Mouse (Mus musculus) inflammation-experienced regulatory T-cells, adult 6 months (primary cell): ENCODE measurements around the gene Pm20d2. TPM values are rescaled to one million over a fixed set of nuclear protein-coding genes. Genes with fewer than 3 reads are reported as not detected.

Experiments
- ATAC-seq: one replicate; pipeline ENCODE4 v1.8.0; 2017
- polyA plus RNA-seq, 3 experiments: library from polyadenylated mRNA; unstranded; fragments of 100-300 nt; shearing (Covaris generic); gene quantifications; one replicate each; pipeline ENCODE4 v1.2.1; 2017

Gene Pm20d2
- not detected for polyA plus RNA-seq

DNA sequence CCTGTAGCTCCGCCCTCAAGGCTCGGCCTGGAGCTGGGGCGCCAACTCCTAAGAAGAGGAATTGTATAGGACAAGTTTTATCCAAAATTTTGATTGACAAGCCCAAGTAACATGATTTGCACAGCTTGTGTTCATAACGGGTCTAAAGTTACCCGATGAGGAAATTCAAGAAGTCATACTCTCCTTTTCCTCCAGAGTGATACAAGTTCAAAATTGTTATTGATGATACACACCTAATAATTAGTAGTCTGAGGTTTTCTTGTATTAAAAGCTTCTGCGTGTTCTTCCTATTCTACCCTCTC is at the start of gene Pm20d2:
Gene Pm20d2, minus strand, starts transcription at position 3 of the 302 bp plus-strand sequence.
- no peak for ATAC-seq

DNA sequence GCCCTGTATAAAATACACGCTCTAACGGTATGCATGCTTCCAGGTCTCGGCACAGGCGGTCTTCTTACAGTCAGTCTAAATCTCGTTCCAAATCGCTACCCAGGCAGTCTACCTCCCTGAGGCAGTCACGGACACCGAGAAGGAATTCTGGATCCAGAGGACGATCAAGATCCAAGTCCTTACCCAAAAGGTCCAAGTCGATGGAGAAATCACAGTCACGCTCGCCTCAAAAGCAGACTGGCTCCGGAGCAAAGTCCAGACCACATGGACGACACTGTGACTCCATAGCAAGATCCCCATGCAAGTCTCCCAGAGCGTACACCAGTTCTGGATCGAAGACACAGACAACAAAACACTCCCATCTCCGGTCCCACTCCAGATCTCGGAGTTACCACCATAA is 41.3 kb upstream of the Pm20d2 start:
- no peak for ATAC-seq

DNA sequence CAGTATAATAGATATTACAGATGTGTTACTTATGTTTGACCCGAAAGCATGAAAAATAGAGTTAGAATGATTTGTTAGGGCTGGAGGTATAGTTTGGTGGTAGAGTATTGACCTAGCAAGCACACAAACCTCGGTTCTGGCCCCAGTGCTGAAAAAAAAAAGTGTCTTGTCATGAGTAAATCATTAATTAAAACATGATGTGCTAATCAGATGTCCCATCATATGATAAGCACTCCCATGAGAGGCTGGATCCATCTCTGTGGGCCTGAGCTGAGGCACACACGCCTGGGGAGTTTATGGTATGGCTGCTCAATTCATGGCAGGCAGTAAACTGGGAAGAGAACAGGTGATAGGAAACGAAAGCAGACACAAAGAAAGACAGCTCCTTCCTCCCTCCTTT is 40.1 kb upstream of the Pm20d2 start:
- no peak for ATAC-seq

DNA sequence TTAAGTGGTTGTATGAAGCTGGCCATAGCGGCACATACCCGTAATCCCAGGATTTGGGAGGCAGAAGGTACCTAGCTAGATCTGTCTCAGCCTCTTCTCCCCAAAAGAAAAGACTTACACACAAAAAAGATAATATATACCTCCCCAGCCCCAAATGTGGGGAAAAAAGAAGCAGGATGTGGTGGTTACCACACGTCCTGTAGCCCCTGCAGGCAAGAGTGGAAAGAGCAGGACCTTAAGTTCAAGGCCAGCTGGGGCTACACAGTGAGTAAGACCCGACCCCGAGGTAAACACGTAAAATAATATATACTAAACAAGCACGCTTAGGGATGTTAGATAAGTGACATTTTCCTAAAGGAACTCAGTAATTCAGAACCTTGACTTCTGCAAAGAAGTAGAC is 37.6 kb upstream of the Pm20d2 start:
- peak; percentile 94 for ATAC-seq

DNA sequence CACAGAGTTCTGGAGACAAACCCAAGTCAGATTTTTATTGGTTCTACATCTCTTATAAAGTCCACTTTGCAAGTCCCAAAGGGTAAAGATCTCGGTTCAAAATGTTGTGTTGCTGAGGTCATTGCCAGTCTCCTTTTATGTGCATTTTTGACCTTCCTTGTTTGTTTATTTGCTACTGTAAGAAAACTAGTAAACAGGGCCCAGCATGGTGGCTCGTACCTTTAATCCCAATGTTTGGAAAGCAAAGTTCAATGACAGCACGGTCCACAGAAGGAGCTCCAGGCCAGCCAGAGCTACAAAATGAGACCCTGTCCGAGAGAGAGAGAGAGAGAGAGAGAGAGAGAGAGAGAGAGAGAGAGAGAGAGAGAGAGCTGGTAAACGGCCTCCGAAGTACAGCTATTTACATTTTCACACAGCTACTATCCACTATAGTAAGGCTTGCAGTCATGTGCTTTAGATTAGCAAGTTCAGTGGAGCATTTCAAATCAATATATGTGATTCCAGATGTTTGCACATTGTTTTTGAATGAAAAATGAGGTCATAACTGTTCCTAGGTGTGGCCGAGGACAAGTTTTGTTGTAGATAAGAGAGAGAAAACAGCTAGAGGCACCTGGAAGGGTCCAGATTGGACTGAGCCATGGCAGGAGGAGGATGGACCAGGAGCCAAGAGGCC is 34.6 kb upstream of the Pm20d2 start:
- no peak for ATAC-seq

DNA sequence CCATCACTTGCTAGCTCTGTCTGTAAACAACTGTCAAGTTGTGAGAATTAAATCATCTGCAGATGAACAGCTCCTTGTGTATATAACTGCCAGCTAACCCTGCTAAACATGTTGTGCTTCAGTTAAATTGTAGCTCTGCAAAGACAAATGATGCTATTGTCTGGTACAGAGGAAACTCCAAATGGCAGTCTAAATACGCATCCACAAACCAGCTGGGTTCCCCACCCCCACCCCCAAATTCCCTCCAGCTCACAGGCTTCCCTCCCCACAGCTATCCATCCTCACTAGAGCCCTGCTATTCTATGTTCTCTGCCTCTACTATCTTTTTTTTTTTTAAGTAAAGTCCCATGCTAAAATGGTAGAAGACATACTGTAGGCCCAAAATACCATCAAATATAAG is 32.3 kb upstream of the Pm20d2 start:
- ATAC-seq, result no peak

DNA sequence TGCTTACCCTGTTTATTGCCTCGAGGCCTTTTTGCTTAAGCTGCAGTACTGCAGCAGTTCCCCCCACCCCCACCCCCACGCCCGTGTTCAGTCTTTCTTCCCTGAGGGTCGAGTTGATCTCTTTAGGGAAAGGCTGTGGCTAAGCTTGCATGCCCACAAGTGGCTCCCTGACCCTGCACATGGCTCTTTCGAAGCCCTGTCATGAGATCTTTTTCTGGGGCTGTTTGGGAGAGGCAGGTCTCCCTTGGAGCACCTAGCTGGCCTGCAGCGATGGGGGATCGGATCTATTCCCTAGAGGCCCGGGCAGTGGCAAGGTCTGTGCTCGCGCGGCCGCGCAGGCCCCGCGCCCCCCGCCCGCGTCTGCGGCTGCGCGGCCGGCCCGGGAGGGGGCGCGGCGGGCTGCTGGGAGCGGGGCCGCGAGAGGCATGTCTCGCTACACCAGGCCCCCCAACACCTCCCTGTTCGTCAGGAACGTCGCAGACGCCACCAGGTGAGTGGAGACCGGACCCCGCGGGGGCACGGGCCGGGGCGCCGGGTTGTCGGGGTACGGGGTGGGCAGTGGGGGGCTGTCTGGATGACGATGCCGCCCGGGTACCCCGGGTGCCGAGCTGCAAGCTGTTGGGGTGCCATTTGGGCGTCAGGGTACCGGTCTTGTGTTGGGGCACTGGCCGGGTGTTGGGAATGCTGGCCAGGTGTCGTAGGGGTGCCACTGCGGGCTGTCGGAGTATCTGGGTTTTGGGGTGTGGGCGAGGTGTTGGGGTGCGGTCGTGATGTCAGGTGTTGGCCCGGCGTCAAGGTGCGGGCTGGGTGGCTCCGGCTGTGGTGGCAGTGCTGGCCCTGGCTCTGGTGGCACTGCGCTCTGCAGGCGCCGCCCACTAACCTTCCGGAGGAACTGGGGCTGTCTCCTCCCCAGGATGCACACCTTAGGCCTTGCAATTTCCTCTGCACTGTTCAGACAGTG is 19.6 kb upstream of the Pm20d2 start, which contains the start of gene Srsf12:
Gene Srsf12, plus strand, starts transcription at position 111 of the 961 bp plus-strand sequence.
- ATAC-seq, result peak; percentile 98

DNA sequence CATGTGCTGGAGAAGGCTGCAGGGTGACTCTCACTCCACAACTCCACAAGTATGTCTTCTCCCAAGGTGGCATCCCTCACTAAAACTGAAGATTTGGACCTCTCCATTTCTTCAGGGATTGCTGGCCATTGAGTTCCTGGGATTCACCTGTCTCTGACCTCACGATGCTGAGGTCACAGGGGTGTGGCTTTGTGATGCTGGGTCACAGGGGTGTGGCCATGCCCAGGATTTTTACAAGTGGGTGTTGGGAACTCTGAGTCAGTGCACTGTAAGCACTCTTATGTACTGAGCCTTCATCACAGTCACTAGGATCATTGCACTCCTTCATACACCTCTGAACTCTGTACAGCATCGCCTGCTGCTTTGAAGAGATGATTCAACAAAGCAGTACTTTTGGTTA is 18.0 kb upstream of the Pm20d2 start:
- no peak for ATAC-seq

DNA sequence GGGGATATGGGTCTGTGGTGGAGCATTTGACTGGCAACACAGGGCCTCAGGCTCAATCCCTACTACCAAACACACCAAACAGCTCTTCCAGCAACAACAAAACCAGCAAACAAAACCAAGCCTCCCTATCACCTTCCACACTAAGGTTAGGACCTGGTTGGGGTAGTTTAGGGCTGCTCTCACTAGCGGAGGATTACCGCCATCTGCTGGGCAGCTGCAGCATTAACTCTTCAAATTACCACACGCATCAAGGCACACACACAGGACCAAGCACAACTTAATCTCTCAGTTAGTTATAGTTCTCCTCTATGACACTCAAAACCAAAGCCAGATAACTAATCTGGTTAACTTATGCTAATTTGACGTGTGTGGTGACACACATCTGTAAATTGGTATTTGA is 15.1 kb upstream of the Pm20d2 start:
- peak; percentile 31 for ATAC-seq

DNA sequence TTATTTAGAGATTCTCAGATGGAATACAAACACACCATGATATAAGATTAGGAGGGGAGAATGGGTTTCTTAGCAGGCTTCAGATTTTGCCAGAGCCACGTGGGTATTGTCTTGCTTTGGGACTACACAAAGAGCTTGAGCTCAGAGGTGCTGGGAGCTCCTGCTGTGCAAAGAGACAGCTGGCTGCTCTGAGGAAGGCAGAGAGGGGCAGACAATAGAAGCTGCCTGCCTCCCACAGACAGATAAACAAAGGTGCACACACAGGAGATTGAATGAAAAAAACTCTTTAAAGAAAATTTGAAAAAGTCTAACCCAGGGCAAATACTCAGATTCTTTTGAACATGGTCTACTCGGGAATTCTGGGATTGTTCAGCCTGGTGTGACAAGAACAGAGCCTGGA is 8.6 kb upstream of the Pm20d2 start:
- ATAC-seq, result no peak

DNA sequence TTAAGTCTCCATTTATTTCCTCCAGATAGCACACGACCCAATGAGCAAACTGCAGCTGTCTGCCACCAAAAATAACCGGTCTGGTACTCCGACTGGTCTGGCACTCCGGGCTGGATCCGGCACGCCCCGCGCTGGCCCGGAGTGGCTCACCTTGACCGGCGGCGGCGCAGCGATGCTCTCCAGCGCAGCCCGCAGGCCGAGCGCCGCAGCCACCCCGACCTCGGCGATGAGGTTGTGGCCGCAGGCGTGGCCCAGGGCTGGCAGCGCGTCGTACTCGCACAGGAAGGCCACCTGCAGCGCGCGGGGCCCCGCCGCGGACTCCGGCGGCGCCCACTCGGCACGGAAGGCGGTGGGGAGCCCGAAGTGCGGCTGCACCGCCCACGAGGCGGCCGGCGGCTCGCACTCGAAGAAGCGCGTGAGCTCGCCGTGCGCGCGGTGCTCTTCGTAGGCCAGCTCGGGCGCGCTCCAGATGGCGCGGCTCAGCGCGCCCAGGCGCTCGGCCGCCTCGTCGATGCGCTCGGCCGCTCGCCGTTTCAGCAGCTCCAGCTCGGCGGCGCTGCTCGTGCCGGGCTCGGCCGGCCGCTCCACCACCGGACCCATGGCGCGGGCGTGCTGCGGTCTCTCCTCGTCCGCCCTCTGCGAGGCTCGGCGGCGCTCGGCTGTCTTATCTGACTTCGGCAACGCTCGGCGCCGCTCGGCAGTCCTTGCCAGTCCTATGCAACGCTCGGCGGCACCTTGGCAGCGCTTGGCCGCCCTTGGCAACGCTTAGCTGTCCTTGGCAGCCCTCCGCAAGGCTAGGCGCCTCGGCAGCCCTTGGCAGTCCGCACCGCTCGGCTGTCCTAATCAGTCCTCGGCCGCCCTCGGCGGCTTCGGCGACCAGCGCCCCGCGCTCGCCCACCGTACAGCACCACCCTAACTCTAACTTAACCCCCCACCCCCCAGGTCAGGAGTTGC is 479 bp downstream of the Pm20d2 start:
- ATAC-seq, result peak; percentile 69

DNA sequence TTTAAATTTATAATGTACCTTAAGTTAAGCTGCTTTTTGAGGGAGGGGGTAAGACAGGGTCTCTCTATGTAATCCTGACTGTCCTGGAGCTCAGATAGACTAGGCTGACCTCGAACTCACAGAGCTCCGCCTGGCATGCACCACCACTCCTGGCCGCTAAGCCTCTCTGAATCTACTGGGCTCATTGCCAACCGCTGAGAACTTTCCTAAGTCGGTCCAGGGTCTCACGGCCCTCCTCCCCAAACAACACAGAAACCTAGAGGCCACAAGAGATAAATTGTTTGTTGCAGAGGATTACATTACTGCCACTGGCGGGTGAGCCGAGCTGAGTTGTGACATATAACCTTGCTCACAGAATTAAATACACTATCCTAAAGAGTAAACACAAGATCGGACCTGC is 1.4 kb downstream of the Pm20d2 start:
- no peak for ATAC-seq

DNA sequence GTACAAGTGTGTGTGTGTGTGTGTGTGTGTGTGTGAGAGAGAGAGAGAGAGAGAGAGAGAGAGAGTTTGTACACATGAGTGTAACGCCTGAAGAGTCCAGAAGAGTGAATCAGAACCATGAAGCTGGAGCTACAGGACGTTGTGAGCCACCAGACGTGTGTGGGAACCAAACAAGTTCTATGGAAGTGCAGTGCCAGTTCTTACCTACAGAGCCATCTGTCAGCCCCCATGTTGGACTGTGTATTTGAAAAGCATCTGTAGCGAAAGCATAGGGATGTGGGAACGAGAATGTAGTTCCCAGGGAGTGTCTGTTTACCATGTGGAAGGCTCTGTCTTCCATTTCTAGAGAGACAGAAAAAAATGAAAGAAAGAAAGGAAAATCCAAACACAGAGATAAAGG is 6.1 kb downstream of the Pm20d2 start:
- ATAC-seq, result no peak

DNA sequence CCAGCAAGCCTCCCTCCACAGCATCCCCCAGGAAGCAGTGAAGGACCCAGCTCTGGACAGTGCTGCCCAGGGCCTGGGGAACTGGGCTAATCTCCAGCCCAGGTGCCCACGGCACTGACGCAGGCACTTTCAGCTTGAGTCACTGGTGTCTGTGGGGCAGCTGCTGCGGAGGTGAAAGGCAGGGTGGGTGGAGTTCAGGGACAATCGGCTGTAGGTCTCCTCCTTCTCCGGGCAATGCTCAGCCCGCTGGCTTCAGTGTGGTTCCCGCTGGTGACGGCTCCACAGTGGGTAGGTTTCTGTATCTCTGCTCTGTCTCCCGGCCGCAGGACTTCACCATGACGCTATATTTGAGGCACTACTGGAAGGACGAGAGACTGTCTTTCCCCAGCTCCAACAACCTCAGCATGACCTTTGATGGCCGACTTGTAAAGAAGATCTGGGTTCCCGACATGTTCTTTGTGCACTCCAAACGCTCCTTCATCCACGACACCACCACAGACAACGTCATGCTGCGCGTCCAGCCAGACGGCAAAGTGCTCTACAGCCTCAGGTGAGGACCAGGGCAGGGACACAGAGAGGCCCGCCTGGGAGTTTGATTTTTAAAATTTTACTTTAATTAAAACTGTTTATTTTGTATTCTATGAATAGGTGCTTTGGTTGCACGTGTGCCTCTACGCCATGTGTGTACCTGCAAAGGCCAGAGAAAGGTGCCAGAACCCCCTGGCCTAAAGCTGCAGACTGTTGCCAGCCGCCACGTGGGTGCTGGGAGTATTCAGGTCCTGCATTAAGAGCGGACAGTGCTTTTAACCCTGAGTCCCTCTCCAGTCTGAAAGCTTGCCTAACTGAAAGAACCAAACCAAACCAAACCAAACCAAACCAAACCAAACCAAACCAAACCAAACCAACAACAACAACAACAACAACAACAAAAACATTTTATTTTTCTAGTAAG is 37.2 kb downstream of the Pm20d2 start:
- ATAC-seq, result no peak

DNA sequence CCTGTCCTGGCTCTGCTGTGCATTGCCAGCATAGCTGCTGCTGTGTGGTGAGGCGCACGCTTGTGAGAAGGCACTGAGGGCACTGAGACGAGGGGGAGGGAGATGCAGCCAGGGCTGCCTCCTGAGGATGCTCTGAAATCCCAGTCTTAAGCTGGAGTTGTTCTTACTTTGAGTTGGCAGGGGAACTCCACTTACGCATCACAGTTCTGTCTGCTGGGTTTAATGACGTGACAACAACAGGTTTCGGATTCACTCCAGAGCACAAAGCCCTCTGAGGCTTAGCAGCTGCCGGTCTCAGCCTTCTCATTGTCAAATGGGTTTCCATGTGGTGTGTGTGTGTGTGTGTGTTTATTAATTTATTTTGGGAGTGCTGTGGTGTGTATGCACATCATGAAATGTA is 40.4 kb downstream of the Pm20d2 start:
- ATAC-seq, result no peak

DNA sequence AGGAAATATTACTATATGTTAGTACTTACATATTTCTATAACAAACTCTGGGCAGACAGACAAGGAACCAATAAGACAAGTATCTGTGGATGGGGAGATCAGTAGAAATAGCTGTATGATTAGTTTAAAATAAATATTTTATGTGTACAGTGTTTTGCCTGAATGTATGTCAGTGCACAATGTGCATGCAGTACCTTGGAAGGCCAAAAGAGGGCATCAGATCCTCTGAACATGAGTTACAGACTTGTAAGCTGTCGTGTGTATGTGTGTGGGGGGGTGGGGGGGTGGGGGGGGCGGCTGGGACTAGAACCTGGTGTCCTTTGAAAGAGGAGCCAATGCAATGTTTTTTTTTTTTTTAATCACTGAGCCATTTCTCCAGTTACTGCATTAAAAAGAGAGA is 41.7 kb downstream of the Pm20d2 start:
- peak; percentile 57 for ATAC-seq

DNA sequence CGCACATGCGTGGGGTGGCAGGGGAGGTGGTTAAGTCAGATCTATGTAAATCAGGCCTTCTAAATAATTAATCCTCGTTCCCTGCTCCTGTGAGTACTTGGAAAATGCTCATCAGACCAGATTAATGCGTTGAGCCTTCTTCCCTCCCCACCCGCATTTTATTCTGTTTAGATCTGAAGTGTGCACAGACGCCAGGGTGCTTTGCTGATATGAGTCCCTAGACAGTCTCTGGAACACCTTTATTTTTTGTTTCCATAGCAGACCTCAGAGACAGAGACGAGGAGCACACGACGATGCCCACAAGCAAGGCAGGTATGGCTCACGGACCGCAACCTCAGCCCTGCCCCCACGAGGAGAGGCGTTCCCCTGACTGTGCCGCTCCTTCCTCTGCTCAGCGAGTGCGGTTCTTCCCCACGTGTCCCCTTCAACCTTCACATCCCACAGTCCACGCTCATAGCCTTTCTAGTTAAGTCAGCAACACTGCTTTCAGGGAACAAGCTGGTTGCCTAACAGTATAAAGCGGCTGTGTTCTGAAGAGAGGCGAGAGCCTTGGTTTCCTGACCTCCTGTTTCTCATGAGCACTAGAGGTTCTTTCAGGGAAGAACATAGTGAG is 42.8 kb downstream of the Pm20d2 start:
- ATAC-seq, result peak; percentile 61

DNA sequence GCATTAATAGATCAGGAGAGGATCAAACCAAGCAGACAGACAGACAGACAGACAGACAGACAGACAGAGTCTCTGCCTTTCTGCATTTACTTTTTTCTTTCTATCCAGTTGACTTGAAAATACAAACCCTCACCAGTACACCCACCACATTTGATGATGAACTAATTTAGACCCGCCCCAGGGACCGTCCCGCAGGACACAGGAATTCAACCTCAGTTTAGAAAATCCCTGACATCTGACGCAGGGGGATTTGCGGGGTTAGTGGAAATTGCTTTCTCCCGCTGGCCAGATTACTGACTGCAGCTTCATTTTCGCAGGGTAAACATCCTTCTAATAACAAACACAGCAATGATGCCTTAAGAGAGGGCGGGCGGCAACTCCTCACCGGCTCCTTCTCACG is 57.3 kb downstream of the Pm20d2 start, which contains the start of gene Gabrr1:
Gene Gabrr1, plus strand, starts transcription at position 301 of the 400 bp plus-strand sequence.
- no peak for ATAC-seq

DNA sequence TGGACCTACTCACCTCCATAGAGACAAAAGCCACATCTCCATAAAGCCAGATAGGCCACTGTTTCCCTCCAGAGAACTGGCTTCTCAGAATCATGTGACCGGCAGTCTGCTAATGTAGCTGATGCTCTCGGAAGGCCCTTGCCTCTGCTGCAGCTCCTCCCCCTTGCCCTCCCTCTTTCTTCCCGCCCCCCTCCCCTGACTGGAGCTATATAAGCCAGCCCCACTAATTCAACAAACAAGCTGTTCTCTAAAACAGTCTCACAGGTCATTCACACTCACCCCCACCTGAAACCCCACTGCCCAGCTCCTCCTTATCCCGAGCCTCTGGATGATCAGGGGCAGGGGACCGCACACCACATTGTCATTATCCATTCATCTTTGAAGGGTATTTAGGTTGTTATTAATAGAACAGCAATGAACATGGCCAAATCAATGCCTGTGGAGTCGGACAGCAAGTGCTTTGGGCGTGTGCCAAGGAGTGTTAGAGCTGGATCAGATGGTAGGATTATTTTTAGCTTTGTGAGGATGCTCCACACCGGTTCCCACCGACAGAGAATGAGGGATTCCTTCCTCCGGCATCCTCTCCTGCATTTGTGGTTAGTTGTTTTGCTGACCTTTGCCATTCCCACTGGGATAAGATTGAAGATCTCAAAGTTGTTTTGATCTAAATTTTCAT is 64.0 kb downstream of the Pm20d2 start:
- ATAC-seq, result no peak

DNA sequence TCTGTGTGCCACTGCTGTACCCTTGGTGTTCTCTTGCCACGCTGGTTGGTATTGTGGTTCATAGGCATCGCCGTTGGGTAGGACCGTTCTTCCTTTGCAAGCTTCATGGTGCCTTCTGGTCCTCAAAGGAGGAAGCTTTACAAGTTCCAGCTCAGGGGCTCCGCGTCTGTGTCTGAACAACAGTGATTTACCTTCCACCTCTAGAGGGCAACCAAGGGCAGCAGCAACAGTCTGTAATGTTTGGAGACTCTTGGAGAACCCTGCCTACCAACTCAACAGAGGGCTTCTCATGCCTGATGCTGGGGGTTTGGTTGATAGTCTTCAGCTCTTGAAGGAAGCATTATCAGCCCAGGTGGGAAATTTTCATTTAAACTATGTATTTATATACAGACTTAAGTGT is 65.0 kb downstream of the Pm20d2 start:
- ATAC-seq, result peak; percentile 79
